Mouse (Mus musculus) urinary bladder, postnatal 25 days (tissue): ENCODE measurements around the gene Rgcc.

ENCODE experiments used
- DNase-seq: peaks from one replicate; pipeline ENCODE4 v3.0.0; 2022; ENCODE audit warnings: low spot score

The Rgcc gene

DNA sequence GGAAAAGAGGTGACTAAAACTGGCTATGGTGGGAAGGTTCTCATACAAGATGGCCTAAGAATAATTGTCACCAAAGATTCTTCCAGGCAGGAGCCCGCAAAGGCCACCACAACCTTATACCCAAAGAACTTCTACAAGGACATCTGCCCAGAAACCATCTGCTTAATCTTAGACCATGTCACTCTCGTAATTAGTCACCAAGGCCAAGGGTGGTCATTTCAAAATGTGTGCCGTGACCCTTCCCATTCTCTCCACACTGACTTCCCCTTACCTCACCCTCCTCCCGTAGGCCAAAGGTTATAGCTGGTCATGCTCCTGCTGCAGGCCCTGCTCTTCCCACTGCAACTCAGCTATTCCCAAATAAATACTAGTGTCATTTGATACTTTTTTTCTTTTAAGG, 22.5 kb downstream of the Rgcc start:
- no peak for DNase-seq

DNA sequence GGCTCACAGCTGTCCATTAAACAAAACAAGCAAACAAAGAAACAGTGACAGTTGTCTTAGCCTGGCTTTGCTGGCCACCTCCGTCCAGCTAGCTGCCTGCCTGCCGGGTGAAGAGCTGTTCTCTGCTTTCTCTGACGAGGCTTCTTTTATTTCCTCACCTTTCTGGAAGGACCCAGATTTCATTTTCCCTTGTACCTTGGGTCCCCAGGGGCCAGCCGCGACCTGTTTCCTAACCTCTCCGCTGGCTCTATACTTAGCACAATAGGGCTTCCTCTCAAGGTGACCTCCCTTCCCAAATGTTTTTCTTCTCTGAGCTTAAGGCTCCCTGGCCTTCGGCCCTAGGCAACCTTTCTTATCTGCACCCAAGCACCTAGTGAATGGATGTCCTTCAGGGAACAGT, 23.5 kb downstream of the Rgcc start:
- DNase-seq, result no peak

DNA sequence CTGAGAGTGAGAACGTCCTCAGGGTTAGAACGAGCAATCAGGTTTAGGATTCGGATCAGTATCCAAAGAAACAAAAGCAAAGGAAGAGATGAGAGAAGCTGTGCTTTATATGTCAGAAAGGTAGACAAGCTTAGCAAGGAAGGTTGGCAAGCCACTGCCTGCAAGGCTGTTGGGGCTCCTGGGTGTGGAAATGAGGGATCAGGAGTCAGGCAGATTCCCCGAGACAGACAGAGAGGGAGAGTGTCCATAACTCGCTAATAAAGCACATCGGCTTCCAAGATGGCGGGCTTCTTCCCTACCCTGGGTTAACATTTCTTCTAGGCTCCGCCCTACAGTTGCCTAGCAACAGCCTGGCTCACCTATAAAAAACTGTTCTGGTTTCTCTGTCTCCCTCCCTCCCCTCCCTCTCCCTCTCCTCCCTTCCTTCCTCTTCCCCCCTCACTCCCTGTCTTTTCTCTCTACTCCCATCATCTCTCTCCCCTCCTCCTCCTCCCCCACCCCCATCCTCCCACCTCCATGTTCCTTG, 25.5 kb downstream of the Rgcc start:
- DNase-seq, result no peak

DNA sequence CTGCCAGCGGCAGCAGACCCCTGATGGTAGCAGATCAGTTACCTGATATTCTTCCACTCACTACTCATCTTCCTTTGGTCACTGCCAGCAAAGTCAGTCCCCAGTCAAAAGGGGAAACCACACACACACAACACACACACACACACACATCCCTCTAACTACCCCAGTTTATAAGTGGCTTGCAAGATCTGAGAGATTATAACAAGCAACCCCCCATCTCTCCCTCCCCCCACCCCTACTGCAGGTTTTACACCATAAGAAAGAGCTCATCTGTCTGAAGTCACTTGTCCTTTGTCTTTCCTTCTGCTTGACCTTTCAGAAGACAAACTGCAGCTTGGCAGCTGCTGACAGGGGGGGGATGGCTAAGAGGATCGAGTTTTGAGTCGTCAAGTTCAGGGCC, 26.0 kb downstream of the Rgcc start:
- DNase-seq, result no peak

DNA sequence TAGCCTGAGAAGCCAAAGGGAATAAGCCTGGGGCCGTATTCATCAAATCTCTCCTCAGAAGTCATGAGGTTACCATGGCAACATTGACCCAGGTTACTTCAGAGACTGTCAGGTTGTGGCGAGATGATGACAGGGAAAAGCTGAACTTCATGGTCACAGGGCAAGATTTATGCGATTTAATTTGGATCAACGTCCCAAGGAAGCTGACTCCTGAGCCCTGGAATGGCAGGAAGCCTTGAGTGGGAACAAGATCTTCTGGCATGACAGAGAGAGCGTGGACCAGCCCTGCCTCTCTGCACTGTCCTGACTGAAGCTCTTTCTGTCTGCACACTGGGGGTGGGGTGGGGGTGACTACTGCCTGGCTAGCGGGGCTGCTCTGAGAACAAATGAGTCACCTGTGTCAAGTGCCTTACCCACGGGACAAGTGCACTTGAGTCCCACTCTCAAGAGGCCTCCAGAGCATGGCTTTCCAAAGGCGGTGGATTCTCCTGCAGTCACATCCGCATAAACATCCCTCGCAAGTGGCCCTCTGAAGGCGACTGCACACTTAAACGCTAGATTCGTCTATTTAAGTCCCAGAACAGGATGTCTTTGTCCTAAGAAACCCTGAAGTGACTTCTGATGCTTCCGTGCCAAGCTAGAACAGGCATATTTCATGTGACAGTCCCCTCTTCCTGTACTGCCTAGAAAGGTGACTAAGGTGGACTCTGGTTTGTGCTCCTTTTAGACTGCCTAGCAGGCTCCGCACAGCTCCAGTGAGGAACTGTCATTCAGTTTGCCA, 27.6 kb downstream of the Rgcc start:
- DNase-seq, result no peak

DNA sequence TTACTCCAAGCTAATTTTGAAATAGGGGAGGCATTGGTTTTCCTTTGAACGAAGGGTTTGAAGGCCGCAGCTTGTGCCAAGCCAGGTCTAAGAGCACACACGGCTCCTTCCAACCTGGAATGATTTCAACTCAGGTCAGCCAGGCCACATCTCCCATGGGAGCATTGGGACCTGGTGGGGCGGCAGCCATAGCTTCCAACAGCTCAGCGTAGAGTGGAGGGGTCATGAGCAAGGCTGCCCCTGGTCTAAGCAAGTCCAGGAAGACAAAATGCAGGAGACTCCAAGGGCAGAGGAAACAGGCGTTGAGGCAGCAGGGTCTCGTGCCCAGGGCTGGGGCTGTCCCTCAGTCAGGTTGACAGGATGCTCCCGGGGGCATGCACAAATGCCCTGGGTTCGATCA, 28.5 kb downstream of the Rgcc start:
- no peak for DNase-seq

DNA sequence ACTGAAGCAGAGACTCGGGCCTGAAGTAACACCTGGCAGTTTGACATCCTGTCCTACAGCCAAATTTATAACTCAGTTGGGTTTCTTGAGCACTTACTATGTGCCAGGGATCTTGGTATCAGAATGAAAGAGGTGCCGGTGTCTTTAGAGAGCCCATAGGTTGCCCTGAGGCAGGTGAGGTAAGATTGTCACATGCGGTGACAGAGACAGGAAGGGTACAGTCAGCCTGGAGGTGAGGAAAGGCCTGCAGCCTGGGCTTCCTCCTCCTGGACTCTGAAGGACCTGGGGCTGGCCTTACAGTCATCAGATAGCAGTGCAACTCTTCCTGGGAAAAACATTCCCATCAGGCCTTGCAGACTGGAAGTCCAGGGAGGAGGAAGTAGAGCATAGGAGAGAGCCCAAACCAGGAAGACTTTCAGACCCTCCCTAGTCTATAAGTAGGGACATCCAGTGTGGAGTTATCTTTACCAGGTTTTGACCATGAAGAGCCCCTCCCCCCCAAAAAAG, 29.2 kb downstream of the Rgcc start:
- no peak for DNase-seq

DNA sequence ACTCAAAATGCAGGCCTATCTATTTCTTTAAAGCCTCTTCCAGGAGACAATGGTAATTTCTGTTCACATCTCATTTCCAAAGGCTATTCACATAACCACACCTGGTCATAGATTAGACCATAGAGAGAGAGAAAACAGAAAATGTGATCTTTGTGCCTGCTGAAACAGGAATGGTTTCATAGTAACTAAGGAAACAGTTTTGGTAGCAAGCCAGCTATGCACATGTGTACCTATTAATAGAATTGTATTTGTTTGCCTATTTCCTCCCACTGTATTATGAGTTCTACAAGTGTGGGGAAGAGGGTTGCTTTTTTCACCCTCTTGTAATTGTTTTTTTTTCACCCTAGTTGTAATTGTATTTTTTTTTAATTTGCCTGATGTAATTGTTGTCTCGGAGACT, 31.9 kb downstream of the Rgcc start:
- no peak for DNase-seq

DNA sequence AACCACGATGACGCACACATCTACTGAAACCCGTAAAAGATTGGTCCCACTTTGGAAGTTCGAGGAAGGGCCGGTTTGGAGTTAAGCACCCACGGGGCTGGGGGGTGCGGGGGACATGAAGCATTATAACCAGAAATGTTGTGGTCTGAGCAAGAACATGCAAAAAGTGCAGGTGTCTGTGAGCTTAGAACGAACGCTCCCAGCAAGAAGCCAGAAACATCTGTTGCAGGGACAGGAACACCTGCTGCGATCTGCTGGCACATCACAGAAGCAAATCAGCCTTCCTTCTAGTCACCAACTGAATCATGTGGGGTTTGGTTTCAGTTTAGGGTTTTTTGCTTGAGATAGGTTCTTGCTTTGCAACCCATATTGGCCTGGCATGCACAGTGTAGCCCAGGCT, 33.6 kb downstream of the Rgcc start:
- no peak for DNase-seq

DNA sequence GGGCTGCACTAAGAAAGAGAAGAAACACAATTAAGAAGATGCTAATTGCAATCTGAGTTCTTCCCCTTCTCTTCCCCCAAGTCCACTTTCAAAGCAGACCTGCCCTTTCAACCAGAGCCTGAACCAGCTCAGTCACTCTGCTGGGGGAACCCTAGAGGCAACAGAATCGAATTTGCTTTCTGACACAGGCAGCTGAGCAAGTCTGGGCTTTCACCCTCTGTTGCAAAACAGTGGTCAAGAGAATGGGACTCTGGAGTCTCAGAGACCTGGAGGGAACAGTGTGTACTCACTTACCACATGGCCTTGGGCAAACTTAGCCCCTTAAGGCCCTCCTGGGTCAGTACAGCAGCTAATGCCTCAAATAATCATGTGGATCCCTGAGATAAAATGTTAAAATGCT, 34.1 kb downstream of the Rgcc start:
- no peak for DNase-seq

DNA sequence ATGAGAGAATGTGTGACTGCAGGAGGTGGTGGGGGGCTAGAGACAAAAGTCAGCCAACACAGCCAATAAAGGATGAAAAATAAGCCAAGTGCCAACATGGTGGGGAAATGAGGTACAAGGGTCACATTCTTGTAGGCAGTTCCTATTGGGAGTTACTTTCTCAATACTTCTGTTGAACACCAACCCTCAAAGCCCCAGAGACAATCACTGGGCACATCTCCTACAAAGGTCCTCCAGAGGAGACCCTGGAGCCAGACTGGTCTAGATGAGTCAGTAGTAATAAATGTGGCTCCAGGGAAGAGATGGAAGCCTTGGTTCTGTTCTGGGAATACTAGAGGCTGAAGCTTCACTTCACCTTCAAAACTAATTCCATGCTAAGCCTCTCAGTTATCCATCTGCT, 35.0 kb downstream of the Rgcc start:
- DNase-seq, result no peak

DNA sequence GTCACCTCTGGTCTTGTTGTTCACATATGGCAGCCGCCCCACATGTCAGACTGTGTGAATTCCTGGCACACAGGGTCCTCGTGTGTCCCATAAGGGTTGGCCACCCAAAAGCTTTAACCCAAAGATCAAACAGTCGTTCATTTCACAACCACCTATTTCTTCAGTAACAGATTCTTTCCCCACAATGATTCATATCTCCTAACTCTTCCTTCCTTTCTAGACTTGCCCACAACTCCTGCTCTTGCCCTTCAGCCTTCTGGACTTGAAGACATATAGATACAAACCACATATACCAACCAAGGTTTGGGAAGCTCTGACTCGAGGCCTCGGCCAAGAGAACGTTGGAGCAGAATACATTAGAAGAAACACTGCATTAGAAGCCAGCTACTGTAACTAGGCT, 35.7 kb downstream of the Rgcc start:
- DNase-seq, result no peak

DNA sequence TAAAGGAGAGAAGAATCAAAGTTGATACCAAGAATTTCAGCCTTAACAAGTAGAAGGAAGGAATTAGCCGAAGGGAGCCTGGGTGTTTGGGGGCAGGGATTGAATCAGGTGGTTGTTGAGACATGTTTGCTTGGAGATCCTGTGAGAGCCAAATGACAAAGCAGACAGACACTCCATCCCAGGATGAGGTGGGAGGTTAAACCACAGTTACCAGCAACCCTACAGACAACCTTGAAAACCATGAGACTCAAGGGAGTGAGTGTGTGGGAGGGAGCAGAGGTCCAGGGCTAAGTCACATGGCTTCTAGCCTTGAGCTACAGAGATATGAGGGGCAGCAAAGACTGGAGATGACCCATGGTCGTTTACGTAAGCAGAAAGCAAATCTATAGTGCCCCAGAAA, 38.1 kb downstream of the Rgcc start:
- no peak for DNase-seq

DNA sequence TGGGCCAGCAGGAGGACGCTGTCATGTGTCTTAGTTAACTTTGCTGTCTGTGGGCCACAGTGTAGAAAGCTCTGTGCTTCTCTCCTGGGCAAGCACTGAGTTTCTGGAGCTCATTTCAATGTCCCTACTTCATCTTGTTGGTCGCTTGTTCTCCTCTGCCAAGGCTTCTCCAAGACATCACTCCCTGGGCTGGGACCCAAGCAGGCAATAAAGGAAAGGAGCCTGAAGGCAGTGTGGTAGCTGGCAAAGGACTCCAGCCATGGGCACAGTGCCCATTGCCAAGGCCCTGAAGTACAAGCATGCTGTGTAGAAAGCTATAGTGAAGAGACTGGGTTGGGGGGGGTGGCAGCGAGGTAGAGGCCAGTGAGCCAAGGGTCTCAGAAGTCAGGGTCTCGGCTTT, 38.8 kb downstream of the Rgcc start:
- no peak for DNase-seq

DNA sequence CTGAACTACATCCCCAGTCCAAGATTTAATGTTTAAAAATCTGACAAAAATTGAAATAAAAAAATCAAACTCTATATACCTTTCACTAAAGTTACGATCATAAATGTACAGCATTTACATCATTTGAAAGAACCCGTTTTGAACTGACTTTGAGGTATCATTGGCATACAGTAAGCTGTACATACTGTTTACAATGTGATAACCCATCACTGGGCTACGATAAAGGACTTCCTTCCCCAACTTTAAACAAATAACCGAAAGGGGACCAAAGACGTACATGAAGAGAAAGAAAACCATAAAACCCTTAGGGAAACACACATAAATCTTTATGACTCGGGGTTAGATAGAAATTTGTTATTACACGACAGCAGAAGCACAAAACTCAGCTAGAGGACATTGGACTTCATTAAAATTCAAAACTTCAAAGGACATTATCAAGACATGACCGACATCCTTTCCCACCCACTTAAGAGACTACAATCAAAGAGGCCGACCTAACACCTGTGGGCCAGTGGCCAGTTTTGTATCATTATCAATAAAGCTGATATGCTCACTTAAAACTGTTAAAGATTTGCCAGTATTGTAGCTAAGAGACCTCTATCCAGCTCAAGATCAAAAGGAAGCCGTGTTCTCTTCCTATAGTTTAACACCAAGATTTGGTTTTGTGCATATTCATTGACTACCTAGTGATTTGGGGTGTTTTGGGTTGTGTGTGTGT, 42.2 kb downstream of the Rgcc start:
- DNase-seq, result no peak

DNA sequence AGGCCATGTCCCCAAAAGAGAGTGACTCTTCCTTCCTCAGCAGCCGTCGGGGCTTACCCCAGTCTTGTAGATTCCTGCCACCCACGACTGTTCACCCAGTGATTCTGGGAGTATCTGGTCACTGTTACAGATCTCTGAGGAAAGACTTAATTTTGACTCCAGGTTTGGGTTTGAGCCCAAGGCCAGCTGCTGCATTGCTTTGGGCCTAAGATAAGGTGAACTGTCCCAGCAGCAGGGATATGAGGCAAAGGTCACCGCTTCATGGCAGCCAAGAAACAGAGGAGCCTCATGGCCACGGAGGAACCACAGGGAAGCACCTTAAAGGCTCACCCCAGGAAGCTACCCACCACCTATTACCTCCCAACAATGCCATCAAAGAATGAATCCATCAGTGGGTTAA, 44.8 kb downstream of the Rgcc start:
- DNase-seq, result no peak

DNA sequence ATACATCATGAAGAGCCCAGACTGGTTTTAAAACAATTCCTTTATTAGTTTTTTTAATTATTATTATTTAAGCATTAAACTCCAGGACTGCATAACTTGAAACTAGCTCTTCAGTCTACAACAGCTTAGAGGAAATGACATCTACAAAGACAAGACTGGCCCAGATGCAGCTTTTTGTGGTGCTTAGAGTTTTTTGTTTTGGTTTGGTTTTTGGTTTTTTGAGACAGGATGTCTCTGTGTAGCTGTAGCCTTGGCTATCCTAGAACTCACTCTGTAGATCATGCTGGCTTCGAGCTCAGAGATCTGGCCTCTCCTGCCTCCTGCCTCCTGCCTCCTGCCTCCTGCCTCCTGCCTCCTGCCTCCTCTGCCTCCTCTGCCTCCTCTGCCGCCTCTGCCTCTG, 45.7 kb downstream of the Rgcc start:
- DNase-seq, result no peak

DNA sequence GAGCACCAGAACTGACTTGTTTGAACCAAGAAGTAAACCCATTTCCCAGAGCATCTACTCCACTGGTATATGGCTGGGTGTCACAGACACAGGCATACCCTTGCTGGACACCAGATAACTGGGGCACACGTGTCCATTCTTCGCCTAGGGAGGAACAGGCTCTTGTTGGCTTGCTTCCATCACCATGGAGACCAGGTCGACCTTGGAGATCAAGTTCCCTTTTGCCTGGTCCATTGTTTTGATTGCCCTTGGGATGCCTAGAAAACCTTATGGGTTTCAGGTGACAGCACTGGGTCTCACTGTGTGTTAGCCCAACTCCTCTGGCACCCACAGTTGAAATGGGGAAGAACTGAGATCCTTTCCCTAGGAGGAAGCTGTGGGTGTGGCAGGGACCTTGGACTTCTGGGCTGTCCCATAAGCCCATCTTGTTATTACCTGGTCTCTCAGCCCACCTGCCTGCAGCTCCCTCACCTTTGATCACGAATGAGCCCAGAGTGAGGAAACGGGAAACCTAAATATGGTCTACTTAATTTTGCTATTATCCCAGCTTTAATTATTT, 49.6 kb downstream of the Rgcc start:
- DNase-seq, result no peak

DNA sequence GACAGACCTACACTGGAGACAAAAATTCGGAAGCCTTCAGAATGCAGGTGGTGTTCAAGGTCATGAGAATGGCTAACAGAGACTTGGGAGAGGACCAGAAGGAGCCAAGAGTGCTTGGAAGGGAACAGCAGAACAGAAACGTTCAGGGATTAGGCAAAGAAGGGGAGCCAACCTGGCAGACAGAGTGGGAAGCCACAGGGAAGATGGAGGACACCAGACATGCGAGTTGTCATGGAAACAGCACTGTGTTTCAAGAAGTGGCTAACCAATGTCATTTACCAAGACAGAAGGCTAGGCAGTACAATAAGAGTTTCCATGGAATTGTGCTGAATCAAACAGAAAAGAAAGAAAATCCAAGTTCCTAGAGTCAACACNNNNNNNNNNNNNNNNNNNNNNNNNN, 56.9 kb downstream of the Rgcc start:
- no peak for DNase-seq

DNA sequence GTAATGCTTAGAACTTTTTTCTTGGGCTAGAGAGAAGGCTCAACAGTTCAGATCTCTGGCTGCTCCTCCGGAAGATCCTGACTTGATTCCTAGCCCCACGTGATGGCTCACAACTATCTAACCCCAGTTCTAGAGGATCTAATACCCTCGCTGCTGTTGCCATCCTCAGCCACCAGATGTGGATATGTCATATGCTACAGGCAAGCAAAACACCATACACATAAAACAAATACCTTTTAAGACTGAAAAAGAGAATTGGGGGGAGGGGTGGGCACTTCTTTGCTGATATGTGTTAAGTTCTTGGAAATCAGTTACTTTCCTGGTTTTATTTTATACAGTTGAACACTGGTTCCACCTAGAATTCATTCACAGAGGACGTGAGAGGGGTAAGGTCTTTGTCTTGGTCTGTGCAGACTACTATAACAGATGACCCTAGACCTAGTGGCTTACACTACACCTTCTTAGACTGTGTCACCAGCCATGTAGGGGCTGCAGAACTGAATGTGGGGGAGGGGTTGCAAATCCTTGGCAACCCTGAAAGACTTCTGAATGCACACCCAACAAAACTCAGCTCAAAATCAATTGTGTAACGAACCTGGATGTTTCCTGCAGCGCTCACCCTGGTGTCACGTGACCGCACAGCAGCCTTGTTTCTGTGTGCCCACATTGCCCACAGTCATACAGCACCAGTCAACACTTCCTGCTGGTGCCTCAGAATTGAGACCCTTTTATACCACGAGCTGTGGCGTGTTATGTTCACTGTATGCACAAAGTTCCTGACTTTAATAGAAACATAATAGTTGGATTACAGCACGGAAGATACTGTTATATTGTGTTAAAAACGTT, 58.2 kb downstream of the Rgcc start:
- DNase-seq, result no peak

DNA sequence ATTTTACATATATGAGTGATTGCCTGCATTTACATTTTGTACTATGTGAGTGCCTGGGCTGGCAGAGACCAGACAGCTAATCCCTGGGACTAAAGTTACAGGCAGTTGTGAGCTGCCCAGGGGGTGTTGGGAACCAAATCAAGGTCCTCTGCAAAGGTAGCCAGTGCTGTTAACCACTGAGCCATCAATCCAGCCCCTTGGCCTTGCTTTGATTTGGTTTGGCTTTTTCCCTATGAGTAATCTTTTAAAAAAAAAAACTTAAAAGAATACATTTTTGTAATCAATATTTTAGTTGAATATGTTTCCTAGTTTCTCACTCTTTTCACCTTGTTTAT, 59.1 kb downstream of the Rgcc start:
- no peak for DNase-seq

DNA sequence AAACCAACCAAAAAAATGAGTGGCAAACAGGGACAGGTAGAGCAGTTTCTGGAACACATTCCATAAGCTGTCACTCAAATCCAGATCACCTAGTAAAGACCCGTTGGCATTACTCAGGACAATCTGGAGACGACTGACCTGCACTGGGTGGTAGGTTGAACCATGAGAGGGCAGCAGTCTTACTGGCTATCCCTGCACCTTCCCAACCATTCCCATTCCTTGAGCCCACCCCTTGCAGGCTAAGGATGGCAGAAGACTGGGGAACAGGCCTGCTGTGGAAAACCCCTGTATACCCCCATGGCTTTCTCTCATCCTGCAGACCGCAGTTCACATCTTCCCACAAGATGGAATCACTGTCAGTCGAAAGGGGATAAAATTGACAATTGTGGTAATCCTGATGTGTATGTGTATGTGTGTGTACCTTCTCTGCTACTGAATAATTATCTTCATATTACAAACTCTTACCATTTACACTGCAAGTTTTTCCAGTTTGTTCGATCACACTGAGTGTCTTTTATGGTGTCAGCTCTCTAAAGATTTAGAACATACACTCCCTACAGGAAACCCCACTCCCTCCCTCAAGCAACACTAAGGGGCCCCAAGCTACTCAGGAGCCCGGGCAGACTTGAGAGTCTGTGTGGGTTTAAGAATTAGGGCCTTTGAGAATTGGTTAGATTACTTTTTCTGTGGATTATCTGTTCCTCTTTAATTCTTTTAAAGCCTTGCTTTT, 59.6 kb downstream of the Rgcc start:
- no peak for DNase-seq
